Mouse (Mus musculus) Patski (cell line): ENCODE measurements around the gene Sntb2. TPM values are rescaled to one million over a fixed set of nuclear protein-coding genes. Genes with fewer than 3 reads are reported as not detected.
"Not testable (repeated sequence)": the region's sequence is repeated elsewhere in the genome, so short reads cannot be mapped to it uniquely, and the experiment has no call there.

Experiments
- ATAC-seq: fragments of 100-300 bp; one replicate; pipeline ENCODE4 v1.8.0; 2021
- CTCF ChIA-PET: fragments of 350-600 bp; sonication (Branson Sonifier 250); formaldehyde crosslinking; loops from one replicate; lab custom pipeline; 2022; ENCODE audit warnings: inconsistent platforms; lab: Charles Lee
- POLR2A ChIA-PET: fragments of 350-600 bp; sonication (Branson Sonifier 250); formaldehyde crosslinking; loops from one replicate; lab custom pipeline; 2022; ENCODE audit warnings: antibody characterized with exemption, inconsistent platforms; lab: Charles Lee
- DNase-seq: peaks from one replicate; pipeline ENCODE4 v3.0.0-alpha.2; 2011; ENCODE audit warnings: low read depth, low spot score
- H3K27me3 ChIP-seq: fragments of 371-371 bp; one replicate; pipeline ENCODE4 v1.5.1; 2021
- CTCF ChIP-seq: fragments of 100-300 bp; IDR thresholded peaks from one replicate; pipeline ENCODE4 v1.5.1; 2021
- in situ Hi-C: fragments of 300-500 bp; cut with MboI; formaldehyde crosslinking; loops from 3 replicates; pipeline ENCODE4 v1.11.1; 2018; ENCODE audit warnings: low pct_unique_long_range_greater_than_20kb, mixed read lengths
- polyA plus RNA-seq: library from polyadenylated mRNA; unstranded; gene quantifications from one replicate; pipeline ENCODE4 v1.2.3, GENCODE M21; 2021

The Sntb2 gene
- polyA plus RNA-seq, 1 experiment from 2014 or later: 33.4 TPM

GRCm38 (mm10) chr8:106964573-106964972 is 29.0 kb downstream of the Sntb2 start:
- no peaks in the 10 kb centered on the region for H3K27me3 ChIP-seq
- ATAC-seq (no peak), DNase-seq (no peak)
- no peak for TF ChIP-seq CTCF
- CTCF ChIA-PET: interaction anchor here (1.2 to 1.4 kb wide), 3 partner anchors 16 to 48 kb away, joined by 3 to 4 read pairs (median 3); no protein-coding TSS in a partner anchor
- POLR2A ChIA-PET: no interaction called here
- in situ Hi-C loops: no loop called here

GRCm38 (mm10) chr8:106969964-106970363 is 34.4 kb downstream of the Sntb2 start:
- ChIA-PET CTCF (interaction anchor here (1.1 to 1.9 kb wide), 5 partner anchors 16 to 39 kb away, joined by 3 to 6 read pairs (median 4); partner anchors contain the start of gene Sntb2), POLR2A (interaction anchor here (2.1 kb wide), 1 partner anchor 35 kb away, joined by 5 read pairs; the partner anchor contains the start of gene Sntb2)
- DNase-seq (no peak), ATAC-seq (peak; percentile 54)
- no peaks in the 10 kb centered on the region for H3K27me3 ChIP-seq
- in situ Hi-C loops: no loop called here
- TF ChIP-seq CTCF: peak; percentile 2

- no peak for DNase-seq
- in situ Hi-C loops: no loop called here
- no peaks in the 10 kb centered on the region for H3K27me3 ChIP-seq
- ChIA-PET POLR2A (interaction anchor here (0.6 to 1.1 kb wide), 2 partner anchors 17 to 18 kb away, joined by 3 to 5 read pairs; no protein-coding TSS in a partner anchor), CTCF (interaction anchor here (1.8 kb wide), 1 partner anchor 30 kb away, joined by 6 read pairs; no protein-coding TSS in a partner anchor)
- no peak for TF ChIP-seq CTCF
- ATAC-seq: no peak
Observed at GRCm38 (mm10) chr8:106971916-106972315, 36.4 kb downstream of the Sntb2 start.

- TF ChIP-seq CTCF: no peak
- H3K27me3 ChIP-seq: no peaks in the 10 kb centered on the region
- no peak for DNase-seq
- CTCF ChIA-PET: no interaction called here
- no peak for ATAC-seq
- POLR2A ChIA-PET: interaction anchor here (0.6 to 1.1 kb wide), 2 partner anchors 18 to 19 kb away, joined by 3 to 5 read pairs; no protein-coding TSS in a partner anchor
- in situ Hi-C loops: no loop called here
Observed at GRCm38 (mm10) chr8:106972538-106973264, 37.2 kb downstream of the Sntb2 start.

GRCm38 (mm10) chr8:106973526-106973925 is 38.0 kb downstream of the Sntb2 start:
- CTCF ChIA-PET, H3K27me3 ChIP-seq, in situ Hi-C loops, DNase-seq, ATAC-seq: not testable (repeated sequence)
- POLR2A ChIA-PET: interaction anchor here (0.6 to 0.7 kb wide), 2 partner anchors 34 to 97 kb away, joined by 3 read pairs; no protein-coding TSS in a partner anchor

- ChIA-PET POLR2A (interaction anchor here (0.7 kb wide), 1 partner anchor 12 kb away, joined by 4 read pairs; no protein-coding TSS in a partner anchor), CTCF (no interaction called here)
- DNase-seq (no peak), ATAC-seq (no peak)
- in situ Hi-C loops: loop anchor here (25.0 kb wide), 1 partner anchor 562 kb away; the partner anchor contains the start of gene Zfp90
- no peaks in the 10 kb centered on the region for H3K27me3 ChIP-seq
- no peak for TF ChIP-seq CTCF
Observed at GRCm38 (mm10) chr8:106974754-106975153, 39.2 kb downstream of the Sntb2 start.

- no peak for ATAC-seq
- no peaks in the 10 kb centered on the region for H3K27me3 ChIP-seq
- DNase-seq: no peak
- in situ Hi-C loops: loop anchor here (25.0 kb wide), 1 partner anchor 563 kb away; the partner anchor contains the start of gene Zfp90
- no peak for TF ChIP-seq CTCF
- CTCF ChIA-PET: no interaction called here
- POLR2A ChIA-PET: no interaction called here
Observed at GRCm38 (mm10) chr8:106975764-106976163, 40.2 kb downstream of the Sntb2 start.

- no peak for DNase-seq
- in situ Hi-C loops: loop anchor here (25.0 kb wide), 1 partner anchor 564 kb away; the partner anchor contains the start of gene Zfp90
- no peaks in the 10 kb centered on the region for H3K27me3 ChIP-seq
- no peak for ATAC-seq
- ChIA-PET POLR2A (no interaction called here), CTCF (no interaction called here)
- no peak for TF ChIP-seq CTCF
Observed at GRCm38 (mm10) chr8:106976436-106976835, 40.9 kb downstream of the Sntb2 start.

GRCm38 (mm10) chr8:106978755-106979251 is 43.3 kb downstream of the Sntb2 start:
- CTCF ChIA-PET: interaction anchor here (1.1 to 1.9 kb wide), 4 partner anchors 9 to 48 kb away, joined by 3 to 7 read pairs (median 4); no protein-coding TSS in a partner anchor
- DNase-seq (peak; percentile 61), ATAC-seq (peak; percentile 47)

GRCm38 (mm10) chr8:106985404-106985821 is 49.9 kb downstream of the Sntb2 start:
- in situ Hi-C loops: loop anchor here (25.0 kb wide), 1 partner anchor 573 kb away; the partner anchor contains the start of gene Zfp90
- DNase-seq (no peak), ATAC-seq (no peak)
- no peak for TF ChIP-seq CTCF
- ChIA-PET POLR2A (no interaction called here), CTCF (interaction anchor here (0.6 to 1.2 kb wide), 3 partner anchors 9 to 28 kb away, joined by 3 read pairs; no protein-coding TSS in a partner anchor)
- H3K27me3 ChIP-seq: no peaks in the 10 kb centered on the region

More at GRCm38 (mm10) chr8:106978755-106979251, 43.3 kb downstream of the Sntb2 start:
- TF ChIP-seq CTCF: no peak
- POLR2A ChIA-PET: interaction anchor here (1.1 kb wide), 2 partner anchors 8 to 45 kb away, joined by 3 read pairs; no protein-coding TSS in a partner anchor
- in situ Hi-C loops: loop anchor here (25.0 kb wide), 1 partner anchor 567 kb away; the partner anchor contains the start of gene Zfp90
- H3K27me3 ChIP-seq: no peaks in the 10 kb centered on the region
